10 mouse cellular contexts compared by ENCODE assay signal in the genomic region with DNA sequence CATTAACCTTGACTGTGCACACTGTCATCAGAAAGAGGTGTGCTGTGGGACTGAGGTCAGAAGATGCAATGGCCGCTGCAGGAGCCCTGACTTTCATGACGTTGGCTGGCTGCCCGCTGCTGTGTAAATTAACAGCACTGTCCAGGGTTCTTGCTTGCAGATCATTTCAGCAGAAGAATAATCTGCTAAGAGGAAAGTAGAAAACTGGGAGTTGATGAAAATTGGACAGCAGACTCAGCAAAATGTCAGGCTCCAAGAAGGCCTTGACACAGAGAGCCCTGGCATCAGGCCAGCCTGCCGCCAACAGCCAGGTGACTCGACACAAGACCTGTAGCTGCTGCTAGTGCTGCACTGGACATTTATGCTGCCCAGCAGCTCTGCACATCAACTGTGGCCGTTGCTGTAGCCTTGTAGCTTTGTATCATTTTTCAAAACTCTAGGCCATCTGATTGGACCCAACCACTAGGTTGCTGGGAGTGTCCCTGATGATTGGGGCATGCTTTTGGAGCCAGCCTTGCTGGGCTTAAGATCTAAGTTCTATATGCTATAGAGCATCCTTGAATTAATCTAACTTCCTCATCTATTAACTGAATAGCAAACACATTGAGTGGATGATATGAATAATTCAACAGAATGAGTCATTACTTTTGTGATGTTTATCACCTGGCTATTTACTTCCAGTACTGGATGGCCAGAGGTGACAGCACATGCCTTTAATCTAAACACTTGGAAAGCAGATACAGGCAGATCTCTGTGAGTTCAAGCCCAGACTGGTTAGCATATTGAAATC. TPM values are rescaled to one million over a fixed set of nuclear protein-coding genes. Genes with fewer than 3 reads are reported as not detected.
DNase-seq lines count a peak whose midpoint lies in the region; ATAC-seq and TF ChIP-seq lines count a peak whose summit lies in the region.
"Had no signal": no experiment of that assay in that cellular context is flagged by ENCODE, and none has a peak within 500 bp of the region (broad histone marks: within the 10 kb centered on the region; RNA-seq: fewer than 3 reads in every experiment).

No protein-coding gene starts in this region.

- peak; percentile 55 for ATAC-seq in kidney, embryonic 16.5 days (ENCODE audit: low FRiP score, low TSS enrichment)
- no peak for ATAC-seq in megakaryocyte, adult 5-6 weeks (ENCODE audit: poor library complexity, severe bottlenecking)

- TF ChIP-seq CTCF in testis, adult 2 months (IDR thresholded peaks at IDR 0.05; ENCODE audit: control insufficient read depth, insufficient read depth, insufficient replicate concordance, low read depth, low read length) = no peak

- 53% methylated on average over 6 of the region's 6 CpGs for WGBS in kidney, embryonic 16.5 days

- no peak for TF ChIP-seq POLR2A in testis, adult 2 months (IDR thresholded peaks at IDR 0.05; ENCODE audit: control insufficient read depth, low read depth, low read length)

- no peak overlapping the region for H3K9ac ChIP-seq in kidney, embryonic 16.5 days (replicated peaks; ENCODE audit: low read length)

- no peak overlapping the region for H3K4me3 ChIP-seq in kidney, embryonic 16.5 days (ENCODE audit: low read length)
- no peak overlapping the region for H3K4me3 ChIP-seq in testis, adult 2 months (ENCODE audit: control insufficient read depth, low read depth, low read length)

- peaks cover 15% of the 10 kb centered on the region for H3K4me1 ChIP-seq in kidney, embryonic 16.5 days (ENCODE audit: insufficient read depth, low read length)
- H3K4me1 ChIP-seq in testis, adult 2 months (ENCODE audit: control insufficient read depth, insufficient read depth, low read length) = peaks cover 3% of the 10 kb centered on the region

- no peaks in the 10 kb centered on the region for H3K27me3 ChIP-seq in kidney, embryonic 16.5 days (ENCODE audit: insufficient read depth, low read length)
- no peaks in the 10 kb centered on the region for H3K27me3 ChIP-seq in testis, adult 2 months (ENCODE audit: control insufficient read depth, insufficient read depth, low read length)

- H3K4me2 ChIP-seq in kidney, embryonic 16.5 days (replicated peaks; ENCODE audit: low read depth, low read length) = no peak overlapping the region

- H3K36me3 ChIP-seq in kidney, embryonic 16.5 days (ENCODE audit: insufficient read depth, low read length) = no peaks in the 10 kb centered on the region
- no peaks in the 10 kb centered on the region for H3K36me3 ChIP-seq in testis, adult 2 months (ENCODE audit: control insufficient read depth, insufficient read depth, low read length)

- peak; percentile 53 to 57 for DNase-seq in cerebellum, postnatal 10 days
- no peak for DNase-seq in cerebellum, adult 18-20 months
- peak; percentile 37 for DNase-seq in ovary, adult 18-20 months (ENCODE audit: low spot score)
- no peak for DNase-seq in ovary, postnatal 10 days (ENCODE audit: low spot score)
- DNase-seq in right cerebral cortex, postnatal 25 days = no peak
- DNase-seq: embryo, embryonic 11 days; spleen, adult 18-20 months had no signal

- no peaks in the 10 kb centered on the region for H3K9me3 ChIP-seq in kidney, embryonic 16.5 days (ENCODE audit: low read length)

- H3K27ac ChIP-seq in kidney, embryonic 16.5 days (ENCODE audit: low read length) = peak overlapping the region; percentile 31
- peak overlapping the region; percentile 44 for H3K27ac ChIP-seq in testis, adult 2 months (ENCODE audit: control insufficient read depth, insufficient read depth, low read depth, low read length)

RNA-seq across cellular contexts. Expression of a gene that starts 12.5 kb away (rescaled TPM):
- polyA plus RNA-seq in kidney, embryonic 16.5 days (2015; fragmentation: Nextera tagmentation; extraction: Ambion mirVana) = 14.0 and 14.2 TPM in 2 replicates
- polyA plus RNA-seq in testis, adult 2 months (2012; rRNA removed) = 5.1 and 6.4 TPM in 2 replicates
- total RNA-seq in megakaryocyte, adult 5-6 weeks (2015) = 1.2 and 2.3 TPM in 2 replicates
- 0.45 and 1.4 TPM in 2 replicates for total RNA-seq in megakaryocyte, adult 5-6 weeks (2017)

Comparison
In these comparisons a context has a peak if more than half of its experiments do, and no peak if none do; other contexts are left out.
1. DNase-seq: peak in cerebellum, postnatal 10 days (2 of 2) and ovary, adult 18-20 months (single experiment); none in cerebellum, adult 18-20 months (0 of 2), ovary, postnatal 10 days (single experiment) and right cerebral cortex, postnatal 25 days (single experiment).